Mouse (Mus musculus): ENCODE results near the gene Igfbp7. TPM values are rescaled to one million over a fixed set of nuclear protein-coding genes. Genes with fewer than 3 reads are reported as not detected.
A peak's percentile ranks its signal among the peaks of the same experiment; 100 is the strongest.

Igfbp7 gene
- polyA plus RNA-seq, 1 experiment from 2014 or later, result 9.8 TPM

GRCm38 (mm10) chr5:77387414-77387704 lies 20.5 kb downstream of the Igfbp7 start:
- no peak overlapping the region for H3K27ac ChIP-seq
- H3K9me3 ChIP-seq, result no peaks in the 10 kb centered on the region
- peaks cover 10% of the 10 kb centered on the region; the same call in 1 of the 2 replicates for H3K27me3 ChIP-seq
- no peak for ATAC-seq (ENCODE audit: insufficient number of reproducible peaks, insufficient read depth, low FRiP score, low TSS enrichment, low read depth)
- H3K36me3 ChIP-seq, result no peaks in the 10 kb centered on the region
- H3K4me2 ChIP-seq, result no peak overlapping the region
- H3K4me1 ChIP-seq (replicated peaks), result 0 out of 2 replicates have a peak, but pooled peaks cover 3% of the 10 kb centered on the region
- 66% methylated on average over 8 of the region's 8 CpGs for WGBS
- H3K4me3 ChIP-seq (replicated peaks), result no peak overlapping the region
- H3K9ac ChIP-seq (replicated peaks), result no peak overlapping the region

- Histone ChIP-seq H3K9ac (replicated peaks) (no peak overlapping the region), H3K4me3 (replicated peaks) (no peak overlapping the region), H3K4me2 (no peak overlapping the region), H3K27ac (no peak overlapping the region), H3K36me3 (no peaks in the 10 kb centered on the region), H3K4me1 (replicated peaks) (0 out of 2 replicates have a peak, but pooled peaks cover 3% of the 10 kb centered on the region), H3K27me3 (peaks cover 12% of the 10 kb centered on the region; the same call in 1 of the 2 replicates), H3K9me3 (no peaks in the 10 kb centered on the region)
- 78% methylated on average over 10 of the region's 10 CpGs for WGBS
- ATAC-seq (ENCODE audit: insufficient number of reproducible peaks, insufficient read depth, low FRiP score, low TSS enrichment, low read depth), result no peak
These were observed 21.0 kb downstream of the Igfbp7 start for GRCm38 (mm10) chr5:77386596-77387413.

GRCm38 (mm10) chr5:77385900-77386595 lies 21.8 kb downstream of the Igfbp7 start:
- Histone ChIP-seq H3K9me3 (no peaks in the 10 kb centered on the region), H3K27ac (no peak overlapping the region), H3K4me2 (no peak overlapping the region), H3K4me1 (replicated peaks) (0 out of 2 replicates have a peak, but pooled peaks cover 3% of the 10 kb centered on the region), H3K27me3 (peaks cover 15% of the 10 kb centered on the region; the same call in 1 of the 2 replicates), H3K9ac (replicated peaks) (no peak overlapping the region), H3K36me3 (no peaks in the 10 kb centered on the region), H3K4me3 (replicated peaks) (no peak overlapping the region)
- no peak for ATAC-seq (ENCODE audit: insufficient number of reproducible peaks, insufficient read depth, low FRiP score, low TSS enrichment, low read depth)
- WGBS, result 85% methylated on average over 6 of the region's 6 CpGs

- 52% methylated on average over 5 of the region's 5 CpGs for WGBS
- ATAC-seq (ENCODE audit: insufficient number of reproducible peaks, insufficient read depth, low FRiP score, low TSS enrichment, low read depth), result no peak
- H3K27me3 ChIP-seq, result peaks cover 15% of the 10 kb centered on the region; the same call in 1 of the 2 replicates
- no peak overlapping the region for H3K27ac ChIP-seq
- H3K36me3 ChIP-seq, result no peaks in the 10 kb centered on the region
- H3K4me3 ChIP-seq (replicated peaks), result no peak overlapping the region
- no peaks in the 10 kb centered on the region for H3K9me3 ChIP-seq
- H3K4me2 ChIP-seq, result no peak overlapping the region
- no peak overlapping the region for H3K9ac ChIP-seq (replicated peaks)
- 0 out of 2 replicates have a peak, but pooled peaks cover 3% of the 10 kb centered on the region for H3K4me1 ChIP-seq (replicated peaks)
These were observed 22.6 kb downstream of the Igfbp7 start for GRCm38 (mm10) chr5:77385221-77385620.

- H3K4me2 ChIP-seq, result no peak overlapping the region
- WGBS, result 83% methylated on average over 9 of the region's 9 CpGs
These were observed 23.1 kb downstream of the Igfbp7 start for GRCm38 (mm10) chr5:77384724-77385123.

GRCm38 (mm10) chr5:77383799-77384554 lies 23.9 kb downstream of the Igfbp7 start:
- Histone ChIP-seq H3K4me1 (replicated peaks) (peaks cover 9% of the 10 kb centered on the region), H3K4me3 (replicated peaks) (no peak overlapping the region), H3K27ac (no peak overlapping the region), H3K9ac (replicated peaks) (no peak overlapping the region), H3K4me2 (no peak overlapping the region), H3K27me3 (peaks cover 15% of the 10 kb centered on the region; the same call in 1 of the 2 replicates), H3K9me3 (no peaks in the 10 kb centered on the region), H3K36me3 (no peaks in the 10 kb centered on the region)
- no peak for ATAC-seq (ENCODE audit: insufficient number of reproducible peaks, insufficient read depth, low FRiP score, low TSS enrichment, low read depth)
- WGBS, result 92% methylated on average over 5 of the region's 5 CpGs

More at GRCm38 (mm10) chr5:77384724-77385123, 23.1 kb downstream of the Igfbp7 start:
- peaks cover 15% of the 10 kb centered on the region; the same call in 1 of the 2 replicates for H3K27me3 ChIP-seq
- H3K9ac ChIP-seq (replicated peaks), result no peak overlapping the region
- no peaks in the 10 kb centered on the region for H3K36me3 ChIP-seq
- H3K27ac ChIP-seq, result no peak overlapping the region
- peaks cover 5% of the 10 kb centered on the region; the same call in 1 of the 2 replicates for H3K4me1 ChIP-seq (replicated peaks)
- ATAC-seq (ENCODE audit: insufficient number of reproducible peaks, insufficient read depth, low FRiP score, low TSS enrichment, low read depth), result no peak
- no peak overlapping the region for H3K4me3 ChIP-seq (replicated peaks)
- H3K9me3 ChIP-seq, result no peaks in the 10 kb centered on the region

- WGBS, result 85% methylated on average over 5 of the region's 5 CpGs
- Histone ChIP-seq H3K36me3 (no peaks in the 10 kb centered on the region), H3K4me3 (replicated peaks) (no peak overlapping the region), H3K4me1 (replicated peaks) (peaks cover 6% of the 10 kb centered on the region), H3K9ac (replicated peaks) (no peak overlapping the region), H3K27ac (no peak overlapping the region), H3K4me2 (no peak overlapping the region), H3K27me3 (0 out of 2 replicates have a peak, but pooled peaks cover 11% of the 10 kb centered on the region), H3K9me3 (no peaks in the 10 kb centered on the region)
- no peak for ATAC-seq (ENCODE audit: insufficient number of reproducible peaks, insufficient read depth, low FRiP score, low TSS enrichment, low read depth)
These were observed 26.2 kb downstream of the Igfbp7 start for GRCm38 (mm10) chr5:77381686-77382085.

- no peak for ATAC-seq (ENCODE audit: insufficient number of reproducible peaks, insufficient read depth, low FRiP score, low TSS enrichment, low read depth)
- 0 out of 2 replicates have a peak, but pooled peaks cover 11% of the 10 kb centered on the region for H3K27me3 ChIP-seq
- no peak overlapping the region for H3K4me2 ChIP-seq
- H3K36me3 ChIP-seq, result no peaks in the 10 kb centered on the region
- H3K4me3 ChIP-seq (replicated peaks), result no peak overlapping the region
- H3K4me1 ChIP-seq (replicated peaks), result peaks cover 6% of the 10 kb centered on the region
- WGBS, result 66% methylated on average over 7 of the region's 7 CpGs
- H3K9me3 ChIP-seq, result no peaks in the 10 kb centered on the region
- no peak overlapping the region for H3K27ac ChIP-seq
- no peak overlapping the region for H3K9ac ChIP-seq (replicated peaks)
These were observed 26.6 kb downstream of the Igfbp7 start for GRCm38 (mm10) chr5:77381283-77381682.

GRCm38 (mm10) chr5:77380321-77380901 lies 27.4 kb downstream of the Igfbp7 start:
- no peaks in the 10 kb centered on the region for H3K36me3 ChIP-seq
- WGBS, result 80% methylated on average over 17 of the region's 17 CpGs

GRCm38 (mm10) chr5:77379434-77380135 lies 28.3 kb downstream of the Igfbp7 start:
- no peak overlapping the region for H3K27ac ChIP-seq
- 32% methylated on average over 14 of the region's 14 CpGs for WGBS
- no peak overlapping the region for H3K4me3 ChIP-seq (replicated peaks)
- H3K9me3 ChIP-seq, result no peaks in the 10 kb centered on the region
- peaks cover 6% of the 10 kb centered on the region for H3K4me1 ChIP-seq (replicated peaks)
- no peak overlapping the region for H3K9ac ChIP-seq (replicated peaks)
- H3K27me3 ChIP-seq, result 0 out of 2 replicates have a peak, but pooled peaks cover 11% of the 10 kb centered on the region
- ATAC-seq (ENCODE audit: insufficient number of reproducible peaks, insufficient read depth, low FRiP score, low TSS enrichment, low read depth), result peak; percentile 78
- H3K4me2 ChIP-seq, result no peak overlapping the region
- H3K36me3 ChIP-seq, result no peaks in the 10 kb centered on the region

More at GRCm38 (mm10) chr5:77380321-77380901, 27.4 kb downstream of the Igfbp7 start:
- Histone ChIP-seq H3K27ac (no peak overlapping the region), H3K9ac (replicated peaks) (no peak overlapping the region), H3K9me3 (no peaks in the 10 kb centered on the region), H3K27me3 (0 out of 2 replicates have a peak, but pooled peaks cover 11% of the 10 kb centered on the region), H3K4me1 (replicated peaks) (peaks cover 6% of the 10 kb centered on the region), H3K4me2 (no peak overlapping the region), H3K4me3 (replicated peaks) (no peak overlapping the region)
- no peak for ATAC-seq (ENCODE audit: insufficient number of reproducible peaks, insufficient read depth, low FRiP score, low TSS enrichment, low read depth)

Data from limb, embryonic 12.5 days (tissue).